Mouse (Mus musculus) embryonic facial prominence, embryonic 14.5 days (tissue): ENCODE data around the gene Gm11555. TPM values are rescaled to one million over a fixed set of nuclear protein-coding genes. Genes with fewer than 3 reads are reported as not detected.
"Not testable (repeated sequence)": the region's sequence is repeated elsewhere in the genome, so short reads cannot be mapped to it uniquely, and the experiment has no call there.

Experiments
- ATAC-seq: fragments of 200-750 bp; cut with Nextera tagmentation; 2 replicates; pipeline ENCODE4 v1.8.0; 2017; ENCODE audit warnings: low read depth, moderate number of reproducible peaks, moderate TSS enrichment
- DNase-seq: peaks from one replicate; pipeline ENCODE4 v3.0.0-alpha.2; 2015; ENCODE audit warnings: low spot score
- H3K27ac ChIP-seq: fragments of 300-500 bp; sonication (generic); replicated peaks from 2 replicates; pipeline ENCODE4 v1.5.1; 2014; ENCODE audit warnings: low read depth, mild to moderate bottlenecking, low read length, moderate library complexity
- H3K27me3 ChIP-seq: fragments of 300-500 bp; sonication (generic); replicated peaks from 2 replicates; pipeline ENCODE4 v1.6.1; 2014; ENCODE audit warnings: low read length; ENCODE audit not compliant: control insufficient read depth, insufficient read depth
- H3K36me3 ChIP-seq: fragments of 300-500 bp; sonication (generic); 2 replicates; pipeline ENCODE4 v1.6.1; 2014; ENCODE audit warnings: low read length, mixed read lengths; ENCODE audit not compliant: control insufficient read depth, insufficient read depth
- H3K4me1 ChIP-seq: fragments of 300-500 bp; sonication (generic); 2 replicates; pipeline ENCODE4 v1.6.1; 2014; ENCODE audit warnings: antibody characterized with exemption, low read length; ENCODE audit not compliant: control insufficient read depth, insufficient read depth
- H3K4me2 ChIP-seq: fragments of 300-500 bp; sonication (generic); 2 replicates; pipeline ENCODE4 v1.6.1; 2014; ENCODE audit warnings: low read depth, mild to moderate bottlenecking, low read length, moderate library complexity, mixed read lengths
- H3K4me3 ChIP-seq: fragments of 300-500 bp; sonication (generic); 2 replicates; pipeline ENCODE4 v1.5.1; 2014; ENCODE audit warnings: low read depth, mild to moderate bottlenecking, low read length
- H3K9ac ChIP-seq: fragments of 300-500 bp; sonication (generic); 2 replicates; pipeline ENCODE4 v1.6.1; 2014; ENCODE audit warnings: low read depth, mild to moderate bottlenecking, low read length, moderate library complexity, mixed read lengths
- H3K9me3 ChIP-seq: fragments of 300-500 bp; sonication (generic); 2 replicates; pipeline ENCODE4 v1.6.1; 2016; ENCODE audit warnings: low read length; ENCODE audit not compliant: control insufficient read depth
- WGBS: fragments of 180-500 bp; shearing (Covaris S2); extraction: QIAGEN DNeasy Blood & Tissue Kit; methylation state at CpG from one replicate; pipeline ENCODE4 v1.1.7; 2014; 5-methylcytosine and 5-hydroxymethylcytosine counted together
- polyA plus RNA-seq: library from polyadenylated mRNA; unstranded; fragments of >200 nt; fragmentation: Nextera tagmentation; extraction: Ambion mirVana; gene quantifications from 2 replicates; pipeline ENCODE4 v1.2.1, GENCODE M21; 2014

The Gm11555 gene
- polyA plus RNA-seq, 1 experiment from 2014 or later = not detected

- DNase-seq (no peak), ATAC-seq (no peak)
- no peak within 1 kb of the TSS for H3K9ac ChIP-seq
- no peaks in the 10 kb centered on the region for H3K9me3 ChIP-seq
- H3K36me3 ChIP-seq = no peaks in the 10 kb centered on the region
- no peak within 1 kb of the TSS for H3K4me2 ChIP-seq
- H3K27ac ChIP-seq = no peak within 1 kb of the TSS
- 72% methylated on average over 2 of the region's 2 CpGs for WGBS
- H3K4me1 ChIP-seq = no peaks in the 10 kb centered on the region
- no peak within 1 kb of the TSS for H3K4me3 ChIP-seq
- no peaks in the 10 kb centered on the region for H3K27me3 ChIP-seq
These were observed 29.7 kb downstream of the Gm11555 start, which contains the start of gene Gm11562 for GRCm38 (mm10) chr11:99620335-99620734. Gene Gm11562 (minus strand): TSS chr11:99620435.

GRCm38 (mm10) chr11:99614796-99615363, 35.2 kb downstream of the Gm11555 start, which contains the start of gene Krtap2-4:
Gene Krtap2-4 (minus strand): TSS chr11:99614846.
- 71% methylated on average over 3 of the region's 3 CpGs for WGBS
- no peak within 1 kb of the TSS for H3K9ac ChIP-seq
- no peaks in the 10 kb centered on the region for H3K27me3 ChIP-seq
- H3K36me3 ChIP-seq = no peaks in the 10 kb centered on the region
- ATAC-seq = no peak
- no peak within 1 kb of the TSS for H3K4me3 ChIP-seq
- H3K27ac ChIP-seq = no peak within 1 kb of the TSS
- no peaks in the 10 kb centered on the region for H3K9me3 ChIP-seq
- DNase-seq = no peak
- H3K4me1 ChIP-seq = no peaks in the 10 kb centered on the region
- no peak within 1 kb of the TSS for H3K4me2 ChIP-seq

GRCm38 (mm10) chr11:99610089-99610488, 39.9 kb downstream of the Gm11555 start, which contains the start of gene Gm11937:
Gene Gm11937 (minus strand): TSS chr11:99610189.
- H3K9ac ChIP-seq, H3K4me2 ChIP-seq, H3K36me3 ChIP-seq, H3K4me1 ChIP-seq, H3K27ac ChIP-seq, H3K27me3 ChIP-seq, H3K9me3 ChIP-seq, H3K4me3 ChIP-seq, DNase-seq, ATAC-seq: not testable (repeated sequence)
- WGBS = 54% methylated on average over 1 of the region's 2 CpGs

DNA sequence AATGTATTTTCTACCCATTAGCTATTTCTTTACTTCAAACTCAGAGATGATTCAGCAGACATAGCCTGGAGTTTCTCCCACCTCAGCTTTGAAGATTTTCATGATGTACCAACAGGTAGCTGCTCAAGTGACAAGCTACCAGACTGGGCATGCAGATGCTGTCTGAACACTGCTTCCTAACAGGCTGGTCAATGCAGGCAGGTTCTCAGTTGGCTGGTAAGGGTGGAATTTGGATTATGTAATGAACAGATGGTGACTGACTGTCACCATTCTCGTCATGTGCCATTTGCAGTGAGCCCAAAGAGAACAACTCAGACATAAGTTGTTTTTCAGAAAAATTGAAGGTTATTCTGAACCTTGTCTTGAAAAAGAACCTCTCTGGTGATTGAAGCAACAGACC, 40.9 kb downstream of the Gm11555 start:
- Histone ChIP-seq H3K36me3 (no peaks in the 10 kb centered on the region), H3K9me3 (no peaks in the 10 kb centered on the region), H3K4me3 (no peak overlapping the region), H3K27ac (no peak overlapping the region), H3K9ac (no peak overlapping the region), H3K27me3 (no peaks in the 10 kb centered on the region), H3K4me2 (no peak overlapping the region), H3K4me1 (no peaks in the 10 kb centered on the region)
- ATAC-seq = no peak
- no peak for DNase-seq
- WGBS = 54% methylated on average over 1 of the region's 1 CpGs

- H3K36me3 ChIP-seq, H3K27ac ChIP-seq, H3K27me3 ChIP-seq, H3K4me2 ChIP-seq, H3K9ac ChIP-seq, H3K4me3 ChIP-seq, H3K9me3 ChIP-seq, ATAC-seq, DNase-seq, H3K4me1 ChIP-seq: not testable (repeated sequence)
- WGBS = 63% methylated on average over 1 of the region's 1 CpGs
These were observed 46.8 kb downstream of the Gm11555 start, which contains the start of gene Gm11938 for GRCm38 (mm10) chr11:99603208-99603607. Gene Gm11938 (minus strand): TSS chr11:99603308.

Other genes with a start within 250 kb of the Gm11555 start
- gene Krt12, start 228.0 kb downstream of the Gm11555 start, polyA plus RNA-seq = 0.22 TPM in 1 of 2 replicates, not detected in the other
- 0.33 TPM in 1 of 2 replicates, not detected in the other for gene Krt20, start 212.1 kb downstream of the Gm11555 start, polyA plus RNA-seq
- gene Krt23, start 157.1 kb downstream of the Gm11555 start, polyA plus RNA-seq = 8.7 and 11.9 TPM in 2 replicates
- gene Krt39, start 128.9 kb downstream of the Gm11555 start, polyA plus RNA-seq = not detected in 2 replicates
- not detected in 2 replicates for gene Krt40, start 107.1 kb downstream of the Gm11555 start, polyA plus RNA-seq
- 1.0 TPM in 1 of 2 replicates, not detected in the other for gene Krtap3-3, start 99.4 kb downstream of the Gm11555 start, polyA plus RNA-seq
- gene Krtap3-2, start 93.4 kb downstream of the Gm11555 start, polyA plus RNA-seq = not detected in 2 replicates
- not detected in 2 replicates for gene Gm11939, start 90.8 kb downstream of the Gm11555 start, polyA plus RNA-seq
- 0.51 TPM in 1 of 2 replicates, not detected in the other for gene Krtap3-1, start 83.6 kb downstream of the Gm11555 start, polyA plus RNA-seq
- not detected in 2 replicates for gene Krtap1-5, start 69.2 kb downstream of the Gm11555 start, polyA plus RNA-seq
- gene Krtap1-4, start 66.6 kb downstream of the Gm11555 start, polyA plus RNA-seq = not detected in 2 replicates
- 0.26 TPM in 1 of 2 replicates, not detected in the other for gene Krtap1-3, start 58.9 kb downstream of the Gm11555 start, polyA plus RNA-seq
- gene Krtap9-3, start 52.1 kb downstream of the Gm11555 start, polyA plus RNA-seq = not detected in 2 replicates
- not detected in 2 replicates for gene Gm11938, start 46.9 kb downstream of the Gm11555 start, polyA plus RNA-seq
- gene Gm11937, start 40.0 kb downstream of the Gm11555 start, polyA plus RNA-seq = not detected in 2 replicates
- gene Krtap2-4, start 35.4 kb downstream of the Gm11555 start, polyA plus RNA-seq = 0.54 TPM in 1 of 2 replicates, not detected in the other
- not detected in 2 replicates for gene Gm11562, start 29.8 kb downstream of the Gm11555 start, polyA plus RNA-seq
- gene Krtap4-1, start 22.0 kb downstream of the Gm11555 start, polyA plus RNA-seq = not detected in 2 replicates
- gene Krtap4-2, start 15.2 kb downstream of the Gm11555 start, polyA plus RNA-seq = not detected in 2 replicates
- 0.29 TPM in 1 of 2 replicates, not detected in the other for gene Krtap4-7, start 6.1 kb downstream of the Gm11555 start, polyA plus RNA-seq
- 0.17 TPM in 1 of 2 replicates, not detected in the other for gene Gm11563, start 8.7 kb upstream of the Gm11555 start, polyA plus RNA-seq
- not detected in 2 replicates for gene Krtap4-6, start 15.7 kb upstream of the Gm11555 start, polyA plus RNA-seq
- gene Gm14190, start 40.5 kb upstream of the Gm11555 start, polyA plus RNA-seq = not detected in 2 replicates
- gene Gm14180, start 84.1 kb upstream of the Gm11555 start, polyA plus RNA-seq = not detected in 2 replicates
- not detected in 2 replicates for gene Gm11595, start 122.7 kb upstream of the Gm11555 start, polyA plus RNA-seq
- not detected in 2 replicates for gene Krtap4-8, start 130.5 kb upstream of the Gm11555 start, polyA plus RNA-seq
- gene Krtap4-9, start 135.0 kb upstream of the Gm11555 start, polyA plus RNA-seq = not detected in 2 replicates
- gene Gm11596, start 143.2 kb upstream of the Gm11555 start, polyA plus RNA-seq = not detected in 2 replicates
- not detected in 2 replicates for gene Gm11569, start 148.7 kb upstream of the Gm11555 start, polyA plus RNA-seq
- gene Gm11554, start 154.2 kb upstream of the Gm11555 start, polyA plus RNA-seq = not detected in 2 replicates
- gene Krtap4-13, start 159.7 kb upstream of the Gm11555 start, polyA plus RNA-seq = not detected in 2 replicates
- gene Gm11564, start 165.4 kb upstream of the Gm11555 start, polyA plus RNA-seq = not detected in 2 replicates
- not detected in 2 replicates for gene 2300003K06Rik, start 187.8 kb upstream of the Gm11555 start, polyA plus RNA-seq
- not detected in 2 replicates for gene Krtap4-16, start 201.4 kb upstream of the Gm11555 start, polyA plus RNA-seq
- gene Gm11568, start 207.7 kb upstream of the Gm11555 start, polyA plus RNA-seq = not detected in 2 replicates
- not detected in 2 replicates for gene Gm11559, start 214.2 kb upstream of the Gm11555 start, polyA plus RNA-seq
- not detected in 2 replicates for gene Krtap9-1, start 223.2 kb upstream of the Gm11555 start, polyA plus RNA-seq
- not detected in 2 replicates for gene Gm11567, start 229.0 kb upstream of the Gm11555 start, polyA plus RNA-seq